Mouse (Mus musculus) brain, embryonic 14.5 days (tissue): ENCODE results near the gene Uqcr11.

Experiments
- CTCF ChIP-seq: fragments of 200-500 bp; IDR thresholded peaks from 2 replicates; pipeline ENCODE4 v1.5.1; 2012; ENCODE audit warnings: inconsistent platforms, mild to moderate bottlenecking, moderate library complexity, borderline replicate concordance; ENCODE audit not compliant: insufficient read depth, insufficient read length; ENCODE audit errors: extremely low read depth
- POLR2A ChIP-seq: fragments of 200-500 bp; IDR thresholded peaks from 2 replicates; pipeline ENCODE4 v1.6.1; 2012; ENCODE audit warnings: mild to moderate bottlenecking, inconsistent platforms, borderline replicate concordance; ENCODE audit not compliant: poor library complexity, insufficient read depth, insufficient read length, severe bottlenecking; ENCODE audit errors: extremely low read depth

DNA sequence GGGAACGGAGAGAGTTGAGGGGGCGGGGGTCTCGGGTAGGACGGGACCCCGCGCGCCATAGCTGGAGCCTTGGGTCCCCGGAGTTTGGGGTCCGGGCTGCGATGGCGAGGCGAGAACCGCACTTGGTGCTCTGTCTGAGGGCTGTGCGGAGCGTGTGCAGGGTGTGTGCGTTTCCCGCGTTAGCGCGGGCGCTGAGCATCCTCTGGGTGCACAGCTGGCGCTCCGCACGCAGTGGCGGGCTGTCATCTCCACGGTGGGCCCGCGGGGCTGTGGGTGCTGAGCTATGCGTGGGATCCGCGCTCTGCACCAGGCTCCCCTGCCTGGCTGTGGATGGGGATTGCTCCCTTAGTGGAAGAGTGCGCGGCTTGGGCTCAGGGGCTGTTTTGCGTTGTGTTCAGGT is 49.9 kb downstream of the Uqcr11 start:
- TF ChIP-seq POLR2A (no peak), CTCF (no peak)
